Comparison of ENCODE assay signal across 44 mouse cellular contexts in the genomic region with DNA sequence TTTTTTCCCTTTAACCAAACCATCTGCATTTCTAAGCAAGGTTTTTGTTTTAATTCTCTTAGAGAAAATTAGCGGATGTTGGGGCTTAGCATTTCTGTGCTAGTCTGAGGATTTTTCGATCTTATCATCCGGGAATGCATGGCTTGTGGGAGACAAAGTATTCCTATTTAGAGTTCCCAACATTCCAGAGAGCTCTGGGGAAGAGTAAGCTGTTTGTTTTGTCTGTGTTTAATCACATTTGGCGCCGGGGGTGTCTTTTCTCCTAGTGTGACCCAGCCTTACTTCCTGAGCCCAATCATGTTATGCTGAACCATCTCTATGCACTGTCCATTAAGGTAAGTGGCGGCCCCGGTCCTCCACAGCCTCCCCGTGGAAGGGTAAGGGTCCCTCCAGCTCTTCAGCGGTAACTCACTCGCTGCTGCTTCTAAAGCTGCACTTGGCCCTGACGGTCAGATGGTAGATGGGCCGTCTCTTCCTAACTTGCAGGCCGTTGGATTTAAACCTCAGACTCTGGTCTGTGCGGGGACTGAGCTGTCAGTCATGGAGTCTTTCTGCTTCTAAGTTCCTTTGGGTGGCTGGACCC. TPM values are rescaled to one million over a fixed set of nuclear protein-coding genes. Genes with fewer than 3 reads are reported as not detected.
A peak's percentile ranks its signal among the peaks of the same experiment; 100 is the strongest.
DNase-seq lines count a peak whose midpoint lies in the region; ATAC-seq and TF ChIP-seq lines count a peak whose summit lies in the region.
"Had no signal": no experiment of that assay in that cellular context is flagged by ENCODE, and none has a peak within 500 bp of the region (broad histone marks: within the 10 kb centered on the region; RNA-seq: fewer than 3 reads in every experiment).

No protein-coding gene starts in this region.

- peaks cover 10% of the 10 kb centered on the region for H3K4me1 ChIP-seq in embryonic facial prominence, embryonic 13.5 days
- H3K4me1 ChIP-seq in embryonic facial prominence, embryonic 10.5 days: 0 out of 2 replicates have a peak, but pooled peaks cover 4% of the 10 kb centered on the region
- peaks cover 32% of the 10 kb centered on the region for H3K4me1 ChIP-seq in heart, embryonic 13.5 days
- no peaks in the 10 kb centered on the region for H3K4me1 ChIP-seq in embryonic fibroblast, embryonic 13.5 days (ENCODE audit: control insufficient read depth, insufficient read depth, low read length)
- H3K4me1 ChIP-seq: hindbrain, embryonic 12.5 days; intestine, embryonic 15.5 days; liver, embryonic 12.5 days; midbrain, embryonic 13.5 days; neural tube, embryonic 13.5 days had no signal

- no peak for TF ChIP-seq POLR2A in embryonic fibroblast, embryonic 13.5 days (IDR thresholded peaks at IDR 0.05; ENCODE audit: low read depth, low read length)

- TF ChIP-seq CTCF in embryonic fibroblast, embryonic 13.5 days (IDR thresholded peaks at IDR 0.05; ENCODE audit: borderline replicate concordance, insufficient read depth, low read length): no peak

- peaks cover 64% of the 10 kb centered on the region for H3K36me3 ChIP-seq in embryonic facial prominence, embryonic 13.5 days
- peaks cover 86% of the 10 kb centered on the region for H3K36me3 ChIP-seq in embryonic facial prominence, embryonic 10.5 days (replicated peaks)
- peaks cover 93% of the 10 kb centered on the region for H3K36me3 ChIP-seq in heart, embryonic 13.5 days

- no peaks in the 10 kb centered on the region for H3K9me3 ChIP-seq in embryonic facial prominence, embryonic 13.5 days
- no peaks in the 10 kb centered on the region for H3K9me3 ChIP-seq in embryonic facial prominence, embryonic 10.5 days
- H3K9me3 ChIP-seq in heart, embryonic 13.5 days: no peaks in the 10 kb centered on the region
- H3K9me3 ChIP-seq: hindbrain, embryonic 12.5 days; intestine, embryonic 15.5 days; limb, embryonic 13.5 days; liver, embryonic 12.5 days; midbrain, embryonic 13.5 days; neural tube, embryonic 13.5 days had no signal

- intact Hi-C loops in heart, postnatal 14 days (cut with DNase I): no loop called here

- 56% methylated on average over 14 of the region's 14 CpGs for WGBS in embryonic facial prominence, embryonic 13.5 days
- WGBS in embryonic facial prominence, embryonic 10.5 days: 74% methylated on average over 14 of the region's 14 CpGs
- 41% methylated on average over 14 of the region's 14 CpGs for WGBS in heart, embryonic 13.5 days

- ATAC-seq in embryonic facial prominence, embryonic 13.5 days (ENCODE audit: insufficient number of reproducible peaks, insufficient read depth, low FRiP score, low TSS enrichment, low read depth): no peak
- no peak for ATAC-seq in heart, embryonic 13.5 days (ENCODE audit: extremely low read depth, insufficient number of reproducible peaks, low FRiP score, low TSS enrichment)
- ATAC-seq: forebrain, embryonic 16.5 days; hindbrain, postnatal 0 days; intestine, embryonic 15.5 days; liver, embryonic 12.5 days; lung, postnatal 0 days; midbrain, embryonic 13.5 days had no signal

- H3K4me3 ChIP-seq in embryonic facial prominence, embryonic 13.5 days: no peak overlapping the region
- H3K4me3 ChIP-seq in embryonic facial prominence, embryonic 10.5 days: no peak overlapping the region
- H3K4me3 ChIP-seq in heart, embryonic 13.5 days: no peak overlapping the region
- H3K4me3 ChIP-seq in embryonic fibroblast, embryonic 13.5 days (ENCODE audit: insufficient read depth, low read length): no peak overlapping the region
- H3K4me3 ChIP-seq: erythroblast, embryonic 14.5 days; gastrocnemius, adult 2 months; hindbrain, embryonic 12.5 days; intestine, embryonic 15.5 days; limb, embryonic 13.5 days; liver, embryonic 12.5 days; midbrain, embryonic 13.5 days; neural tube, embryonic 13.5 days had no signal

- no peak overlapping the region for H3K4me2 ChIP-seq in embryonic facial prominence, embryonic 13.5 days
- peak overlapping the region; percentile 30 for H3K4me2 ChIP-seq in heart, embryonic 13.5 days
- H3K4me2 ChIP-seq: hindbrain, embryonic 12.5 days; intestine, embryonic 15.5 days; limb, embryonic 13.5 days; liver, embryonic 12.5 days; midbrain, embryonic 13.5 days; neural tube, embryonic 13.5 days had no signal

- DNase-seq in embryonic facial prominence, embryonic 10.5 days (ENCODE audit: low spot score): no peak
- no peak for DNase-seq in heart, postnatal 14 days
- peak; percentile 26 for DNase-seq in kidney, postnatal 14 days
- DNase-seq in kidney, adult 8-10 months: no peak
- DNase-seq: adrenal gland, postnatal 10 days; cerebellum, adult 8-10 months; cerebellum, postnatal 25 days; gastrocnemius, adult 2 months; kidney, postnatal 4 days; lung, adult 18-20 months; retina, postnatal 1 day; right cerebral cortex, postnatal 14 days; thymus, postnatal 14 days had no signal

- no peak overlapping the region for H3K9ac ChIP-seq in embryonic facial prominence, embryonic 13.5 days
- H3K9ac ChIP-seq in heart, embryonic 13.5 days: peak overlapping the region; percentile 56
- H3K9ac ChIP-seq: hindbrain, embryonic 12.5 days; intestine, embryonic 15.5 days; limb, embryonic 13.5 days; liver, embryonic 12.5 days; midbrain, embryonic 13.5 days; neural tube, embryonic 13.5 days had no signal

- no peaks in the 10 kb centered on the region for H3K27me3 ChIP-seq in embryonic facial prominence, embryonic 13.5 days
- no peaks in the 10 kb centered on the region for H3K27me3 ChIP-seq in embryonic facial prominence, embryonic 10.5 days (replicated peaks; ENCODE audit: low read depth, poor library complexity, severe bottlenecking)
- H3K27me3 ChIP-seq in heart, embryonic 13.5 days (replicated peaks): no peaks in the 10 kb centered on the region
- H3K27me3 ChIP-seq: CH12.LX; hindbrain, embryonic 12.5 days; intestine, embryonic 15.5 days; limb, embryonic 13.5 days; liver, embryonic 12.5 days; midbrain, embryonic 13.5 days; neural tube, embryonic 13.5 days had no signal

- peak overlapping the region; percentile 51; the same call in 1 of the 2 replicates for H3K27ac ChIP-seq in embryonic facial prominence, embryonic 13.5 days
- H3K27ac ChIP-seq in embryonic facial prominence, embryonic 10.5 days (replicated peaks): no peak overlapping the region
- H3K27ac ChIP-seq in heart, embryonic 13.5 days (replicated peaks): peak overlapping the region; percentile 59
- peak overlapping the region; percentile 65 for H3K27ac ChIP-seq in embryonic fibroblast, embryonic 13.5 days (ENCODE audit: insufficient read depth, low read length)
- H3K27ac ChIP-seq: gastrocnemius, adult 2 months; hindbrain, embryonic 12.5 days; hindbrain, postnatal 0 days; intestine, embryonic 15.5 days; limb, embryonic 13.5 days; liver, embryonic 12.5 days; macrophage; midbrain, embryonic 13.5 days; neural tube, embryonic 13.5 days had no signal

RNA-seq across cellular contexts. Expression of a gene that starts 7.3 kb away (rescaled TPM):
- polyA plus RNA-seq in embryonic facial prominence, embryonic 13.5 days (2015; fragmentation: Nextera tagmentation; extraction: Ambion mirVana): not detected in 2 replicates
- polyA plus RNA-seq in embryonic facial prominence, embryonic 10.5 days (2016; fragmentation: Nextera tagmentation; extraction: Ambion mirVana): not detected in 2 replicates
- not detected in 2 replicates for polyA plus RNA-seq in heart, embryonic 13.5 days (2015; fragmentation: Nextera tagmentation; extraction: Ambion mirVana)
- not detected for total RNA-seq in heart, postnatal 14 days (2021)
- not detected in 2 replicates for polyA plus RNA-seq in embryonic fibroblast, embryonic 13.5 days (2011; ENCODE audit: insufficient read length, low read depth, missing spikeins)
- total RNA-seq: adrenal gland, postnatal 10 days; CH12.LX; ES-E14; gastrocnemius, adult 2 months; gastrocnemius, postnatal 4 days; hindbrain, postnatal 0 days; layer of hippocampus, adult 8-10 months; layer of hippocampus, postnatal 25 days; left cerebral cortex, adult 8-10 months; left cerebral cortex, postnatal 36 days; megakaryocyte-erythroid progenitor cell, adult 5-6 weeks had no signal
- polyA plus RNA-seq: C2C12; embryonic facial prominence, embryonic 11.5 days; erythroblast, embryonic 14.5 days; forebrain, embryonic 11.5 days; forebrain, embryonic 16.5 days; heart, embryonic 16.5 days; hindbrain, embryonic 12.5 days; hindbrain, postnatal 0 days; intestine, embryonic 15.5 days; kidney, embryonic 14.5 days; limb, embryonic 13.5 days; liver, embryonic 12.5 days; lung, postnatal 0 days; macrophage; midbrain, embryonic 13.5 days; neural tube, embryonic 13.5 days; small intestine, adult 2 months; stomach, embryonic 14.5 days; testis, adult 2 months; urinary bladder, adult 2 months had no signal

RNA-seq across cellular contexts. Expression of a gene that starts 9.2 kb away (rescaled TPM):
- polyA plus RNA-seq in embryonic facial prominence, embryonic 13.5 days (2015; fragmentation: Nextera tagmentation; extraction: Ambion mirVana): 6.7 and 7.0 TPM in 2 replicates
- 7.2 and 7.3 TPM in 2 replicates for polyA plus RNA-seq in embryonic facial prominence, embryonic 10.5 days (2016; fragmentation: Nextera tagmentation; extraction: Ambion mirVana)
- 14.1 and 15.4 TPM in 2 replicates for polyA plus RNA-seq in heart, embryonic 13.5 days (2015; fragmentation: Nextera tagmentation; extraction: Ambion mirVana)
- 10 to 100 TPM; 17.3 to 19.6 TPM for total RNA-seq in heart, postnatal 14 days (2021)
- polyA plus RNA-seq in embryonic fibroblast, embryonic 13.5 days (2011; ENCODE audit: insufficient read length, low read depth, missing spikeins): 23.8 and 30.2 TPM in 2 replicates

RNA-seq across cellular contexts. Expression of a gene that starts 38.6 kb away (rescaled TPM):
- 2.1 and 3.1 TPM in 2 replicates for polyA plus RNA-seq in embryonic facial prominence, embryonic 13.5 days (2015; fragmentation: Nextera tagmentation; extraction: Ambion mirVana)
- polyA plus RNA-seq in embryonic facial prominence, embryonic 10.5 days (2016; fragmentation: Nextera tagmentation; extraction: Ambion mirVana): 0.48 and 0.62 TPM in 2 replicates
- 3.2 and 4.4 TPM in 2 replicates for polyA plus RNA-seq in heart, embryonic 13.5 days (2015; fragmentation: Nextera tagmentation; extraction: Ambion mirVana)
- total RNA-seq in heart, postnatal 14 days (2021): 1 to 10 TPM; 8.0 to 9.6 TPM
- polyA plus RNA-seq in embryonic fibroblast, embryonic 13.5 days (2011; ENCODE audit: insufficient read length, low read depth, missing spikeins): 1.5 and 2.3 TPM in 2 replicates

RNA-seq across cellular contexts. Expression of a gene that starts 57.2 kb away (rescaled TPM):
- polyA plus RNA-seq in embryonic facial prominence, embryonic 13.5 days (2015; fragmentation: Nextera tagmentation; extraction: Ambion mirVana): 16.0 and 17.7 TPM in 2 replicates
- 23.0 and 24.9 TPM in 2 replicates for polyA plus RNA-seq in embryonic facial prominence, embryonic 10.5 days (2016; fragmentation: Nextera tagmentation; extraction: Ambion mirVana)
- 14.1 and 15.1 TPM in 2 replicates for polyA plus RNA-seq in heart, embryonic 13.5 days (2015; fragmentation: Nextera tagmentation; extraction: Ambion mirVana)
- total RNA-seq in heart, postnatal 14 days (2021): 10 to 100 TPM in 1 of 2 experiments, 1 to 10 TPM in 1; 9.3 to 10.1 TPM
- 5.7 and 9.3 TPM in 2 replicates for polyA plus RNA-seq in embryonic fibroblast, embryonic 13.5 days (2011; ENCODE audit: insufficient read length, low read depth, missing spikeins)
